Mouse (Mus musculus): ENCODE measurements around the gene Klhdc7a.

- TF ChIP-seq CTCF (IDR thresholded peaks at IDR 0.05) (no peak), POLR2A (IDR thresholded peaks at IDR 0.05; ENCODE audit: insufficient read depth, low read depth, low read length) (no peak), EP300 (IDR thresholded peaks at IDR 0.05; ENCODE audit: insufficient read depth, low read depth, low read length) (no peak)
Measured at GRCm38 (mm10) chr4:139959188-139959587, 8.6 kb downstream of the Klhdc7a start.
